Mouse (Mus musculus): ENCODE data around the gene Olfr806. TPM values are rescaled to one million over a fixed set of nuclear protein-coding genes. Genes with fewer than 3 reads are reported as not detected.

Gene Olfr806
- polyA plus RNA-seq, 2 experiments, result not detected

- no peaks in the 10 kb centered on the region for H3K36me3 ChIP-seq (ENCODE audit: control insufficient read depth, insufficient read depth, low read length)
Observed at GRCm38 (mm10) chr10:129702910-129703309, 38.8 kb downstream of the Olfr806 start, which contains the start of gene Olfr804. Gene Olfr804 (plus strand): TSS chr10:129703210.

GRCm38 (mm10) chr10:129694186-129694585 is 47.5 kb downstream of the Olfr806 start, which contains the start of gene Olfr803:
Gene Olfr803 (minus strand): TSS chr10:129694286.
- Histone ChIP-seq H3K4me3 (replicated peaks; ENCODE audit: low read length) (no peak within 1 kb of the TSS), H3K27me3 (ENCODE audit: control insufficient read depth, insufficient read depth, low read length) (no peaks in the 10 kb centered on the region), H3K9me3 (ENCODE audit: control insufficient read depth, low read length) (no peaks in the 10 kb centered on the region), H3K4me2 (replicated peaks; ENCODE audit: low read depth, low read length, severe bottlenecking) (no peak within 1 kb of the TSS), H3K4me1 (ENCODE audit: control insufficient read depth, insufficient read depth, low read length) (no peaks in the 10 kb centered on the region), H3K9ac (ENCODE audit: low read depth, low read length, severe bottlenecking) (no peak within 1 kb of the TSS), H3K36me3 (ENCODE audit: control insufficient read depth, insufficient read depth, low read length) (no peaks in the 10 kb centered on the region), H3K27ac (replicated peaks; ENCODE audit: low read depth, low read length) (no peak within 1 kb of the TSS)
- 62% methylated on average over 2 of the region's 2 CpGs for WGBS
- DNase-seq (ENCODE audit: low spot score) (no peak), ATAC-seq (ENCODE audit: low FRiP score, low read depth) (no peak)
- TF ChIP-seq POLR2A (IDR thresholded peaks at IDR 0.05; ENCODE audit: borderline replicate concordance, extremely low read depth, insufficient read depth, insufficient read length), result no peak

More at GRCm38 (mm10) chr10:129702910-129703309, 38.8 kb downstream of the Olfr806 start, which contains the start of gene Olfr804:
- no peak for TF ChIP-seq POLR2A (IDR thresholded peaks at IDR 0.05; ENCODE audit: borderline replicate concordance, extremely low read depth, insufficient read depth, insufficient read length)
- Histone ChIP-seq H3K4me1 (ENCODE audit: control insufficient read depth, insufficient read depth, low read length) (no peaks in the 10 kb centered on the region), H3K9me3 (ENCODE audit: control insufficient read depth, low read length) (no peaks in the 10 kb centered on the region), H3K27ac (replicated peaks; ENCODE audit: low read depth, low read length) (no peak within 1 kb of the TSS), H3K4me2 (replicated peaks; ENCODE audit: low read depth, low read length, severe bottlenecking) (no peak within 1 kb of the TSS), H3K9ac (ENCODE audit: low read depth, low read length, severe bottlenecking) (no peak within 1 kb of the TSS), H3K4me3 (replicated peaks; ENCODE audit: low read length) (no peak within 1 kb of the TSS), H3K27me3 (ENCODE audit: control insufficient read depth, insufficient read depth, low read length) (no peaks in the 10 kb centered on the region)
- DNase-seq (ENCODE audit: low spot score) (no peak), ATAC-seq (ENCODE audit: low FRiP score, low read depth) (no peak)

- Histone ChIP-seq H3K4me3 (replicated peaks; ENCODE audit: low read length) (no peak within 1 kb of the TSS), H3K27me3 (ENCODE audit: control insufficient read depth, insufficient read depth, low read length) (no peaks in the 10 kb centered on the region), H3K27ac (replicated peaks; ENCODE audit: low read depth, low read length) (no peak within 1 kb of the TSS), H3K9ac (ENCODE audit: low read depth, low read length, severe bottlenecking) (no peak within 1 kb of the TSS), H3K36me3 (ENCODE audit: control insufficient read depth, insufficient read depth, low read length) (no peaks in the 10 kb centered on the region), H3K9me3 (ENCODE audit: control insufficient read depth, low read length) (no peaks in the 10 kb centered on the region), H3K4me1 (ENCODE audit: control insufficient read depth, insufficient read depth, low read length) (no peaks in the 10 kb centered on the region), H3K4me2 (replicated peaks; ENCODE audit: low read depth, low read length, severe bottlenecking) (no peak within 1 kb of the TSS)
- DNase-seq (ENCODE audit: low spot score) (no peak), ATAC-seq (ENCODE audit: low FRiP score, low read depth) (no peak)
- WGBS, result 70% methylated on average over 1 of the region's 1 CpGs
- no peak for TF ChIP-seq POLR2A (IDR thresholded peaks at IDR 0.05; ENCODE audit: borderline replicate concordance, extremely low read depth, insufficient read depth, insufficient read length)
Observed at GRCm38 (mm10) chr10:129688069-129688468, 53.7 kb downstream of the Olfr806 start, which contains the start of gene Olfr802. Gene Olfr802 (minus strand): TSS chr10:129688169.

Small RNA genes within 50 kb of the gene (microRNA-seq; reads per million reads assigned to microRNA genes)
- gene Gm24485, result not detected

Other genes with a start within 250 kb of the Olfr806 start
- not detected in 2 replicates for gene Olfr790, start 243.4 kb downstream of the Olfr806 start, polyA plus RNA-seq (2012; rRNA removed)
- not detected in 2 replicates for gene Olfr790, start 243.4 kb downstream of the Olfr806 start, polyA plus RNA-seq (2014; fragmentation: Nextera tagmentation; extraction: Ambion mirVana)
- gene Olfr791, start 220.1 kb downstream of the Olfr806 start, polyA plus RNA-seq (2012; rRNA removed), result not detected in 2 replicates
- not detected in 2 replicates for gene Olfr791, start 220.1 kb downstream of the Olfr806 start, polyA plus RNA-seq (2014; fragmentation: Nextera tagmentation; extraction: Ambion mirVana)
- not detected in 2 replicates for gene Olfr792, start 202.8 kb downstream of the Olfr806 start, polyA plus RNA-seq (2012; rRNA removed)
- gene Olfr792, start 202.8 kb downstream of the Olfr806 start, polyA plus RNA-seq (2014; fragmentation: Nextera tagmentation; extraction: Ambion mirVana), result not detected in 2 replicates
- not detected in 2 replicates for gene Olfr794, start 174.3 kb downstream of the Olfr806 start, polyA plus RNA-seq (2012; rRNA removed)
- not detected in 2 replicates for gene Olfr794, start 174.3 kb downstream of the Olfr806 start, polyA plus RNA-seq (2014; fragmentation: Nextera tagmentation; extraction: Ambion mirVana)
- not detected in 2 replicates for gene Olfr796, start 129.4 kb downstream of the Olfr806 start, polyA plus RNA-seq (2012; rRNA removed)
- gene Olfr796, start 129.4 kb downstream of the Olfr806 start, polyA plus RNA-seq (2014; fragmentation: Nextera tagmentation; extraction: Ambion mirVana), result not detected in 2 replicates
- not detected in 2 replicates for gene Olfr798, start 114.0 kb downstream of the Olfr806 start, polyA plus RNA-seq (2012; rRNA removed)
- not detected in 2 replicates for gene Olfr798, start 114.0 kb downstream of the Olfr806 start, polyA plus RNA-seq (2014; fragmentation: Nextera tagmentation; extraction: Ambion mirVana)
- not detected in 2 replicates for gene Olfr799, start 104.4 kb downstream of the Olfr806 start, polyA plus RNA-seq (2012; rRNA removed)
- not detected in 2 replicates for gene Olfr799, start 104.4 kb downstream of the Olfr806 start, polyA plus RNA-seq (2014; fragmentation: Nextera tagmentation; extraction: Ambion mirVana)
- gene Olfr800, start 84.2 kb downstream of the Olfr806 start, polyA plus RNA-seq (2012; rRNA removed), result not detected in 2 replicates
- gene Olfr800, start 84.2 kb downstream of the Olfr806 start, polyA plus RNA-seq (2014; fragmentation: Nextera tagmentation; extraction: Ambion mirVana), result not detected in 2 replicates
- gene Olfr801, start 68.1 kb downstream of the Olfr806 start, polyA plus RNA-seq (2012; rRNA removed), result not detected in 2 replicates
- gene Olfr801, start 68.1 kb downstream of the Olfr806 start, polyA plus RNA-seq (2014; fragmentation: Nextera tagmentation; extraction: Ambion mirVana), result not detected in 2 replicates
- not detected in 2 replicates for gene Olfr802, start 53.8 kb downstream of the Olfr806 start, polyA plus RNA-seq (2012; rRNA removed)
- gene Olfr802, start 53.8 kb downstream of the Olfr806 start, polyA plus RNA-seq (2014; fragmentation: Nextera tagmentation; extraction: Ambion mirVana), result not detected in 2 replicates
- gene Olfr803, start 47.6 kb downstream of the Olfr806 start, polyA plus RNA-seq (2012; rRNA removed), result not detected in 2 replicates
- gene Olfr803, start 47.6 kb downstream of the Olfr806 start, polyA plus RNA-seq (2014; fragmentation: Nextera tagmentation; extraction: Ambion mirVana), result not detected in 2 replicates
- gene Olfr804, start 38.7 kb downstream of the Olfr806 start, polyA plus RNA-seq (2012; rRNA removed), result not detected in 2 replicates
- gene Olfr804, start 38.7 kb downstream of the Olfr806 start, polyA plus RNA-seq (2014; fragmentation: Nextera tagmentation; extraction: Ambion mirVana), result not detected in 2 replicates
- not detected in 2 replicates for gene Olfr805, start 12.5 kb downstream of the Olfr806 start, polyA plus RNA-seq (2012; rRNA removed)
- not detected in 2 replicates for gene Olfr805, start 12.5 kb downstream of the Olfr806 start, polyA plus RNA-seq (2014; fragmentation: Nextera tagmentation; extraction: Ambion mirVana)
- gene Olfr807, start 15.9 kb upstream of the Olfr806 start, polyA plus RNA-seq (2012; rRNA removed), result not detected in 2 replicates
- gene Olfr807, start 15.9 kb upstream of the Olfr806 start, polyA plus RNA-seq (2014; fragmentation: Nextera tagmentation; extraction: Ambion mirVana), result not detected in 2 replicates
- gene Olfr808, start 23.6 kb upstream of the Olfr806 start, polyA plus RNA-seq (2012; rRNA removed), result not detected in 2 replicates
- not detected in 2 replicates for gene Olfr808, start 23.6 kb upstream of the Olfr806 start, polyA plus RNA-seq (2014; fragmentation: Nextera tagmentation; extraction: Ambion mirVana)
- gene Olfr809, start 32.7 kb upstream of the Olfr806 start, polyA plus RNA-seq (2012; rRNA removed), result not detected in 2 replicates
- not detected in 2 replicates for gene Olfr809, start 32.7 kb upstream of the Olfr806 start, polyA plus RNA-seq (2014; fragmentation: Nextera tagmentation; extraction: Ambion mirVana)
- not detected in 2 replicates for gene Olfr810, start 53.0 kb upstream of the Olfr806 start, polyA plus RNA-seq (2012; rRNA removed)
- gene Olfr810, start 53.0 kb upstream of the Olfr806 start, polyA plus RNA-seq (2014; fragmentation: Nextera tagmentation; extraction: Ambion mirVana), result not detected in 2 replicates
- gene Olfr811, start 62.5 kb upstream of the Olfr806 start, polyA plus RNA-seq (2012; rRNA removed), result not detected in 2 replicates
- gene Olfr811, start 62.5 kb upstream of the Olfr806 start, polyA plus RNA-seq (2014; fragmentation: Nextera tagmentation; extraction: Ambion mirVana), result not detected in 2 replicates
- gene Olfr812, start 104.2 kb upstream of the Olfr806 start, polyA plus RNA-seq (2012; rRNA removed), result not detected in 2 replicates
- gene Olfr812, start 104.2 kb upstream of the Olfr806 start, polyA plus RNA-seq (2014; fragmentation: Nextera tagmentation; extraction: Ambion mirVana), result not detected in 2 replicates
- not detected in 2 replicates for gene Olfr813, start 113.4 kb upstream of the Olfr806 start, polyA plus RNA-seq (2012; rRNA removed)
- gene Olfr813, start 113.4 kb upstream of the Olfr806 start, polyA plus RNA-seq (2014; fragmentation: Nextera tagmentation; extraction: Ambion mirVana), result not detected in 2 replicates
- gene Olfr814, start 137.9 kb upstream of the Olfr806 start, polyA plus RNA-seq (2012; rRNA removed), result not detected in 2 replicates
- not detected in 2 replicates for gene Olfr814, start 137.9 kb upstream of the Olfr806 start, polyA plus RNA-seq (2014; fragmentation: Nextera tagmentation; extraction: Ambion mirVana)
- gene Olfr815, start 163.9 kb upstream of the Olfr806 start, polyA plus RNA-seq (2012; rRNA removed), result not detected in 2 replicates
- not detected in 2 replicates for gene Olfr815, start 163.9 kb upstream of the Olfr806 start, polyA plus RNA-seq (2014; fragmentation: Nextera tagmentation; extraction: Ambion mirVana)
- not detected in 2 replicates for gene Olfr816, start 173.7 kb upstream of the Olfr806 start, polyA plus RNA-seq (2012; rRNA removed)
- not detected in 2 replicates for gene Olfr816, start 173.7 kb upstream of the Olfr806 start, polyA plus RNA-seq (2014; fragmentation: Nextera tagmentation; extraction: Ambion mirVana)
- not detected in 2 replicates for gene Olfr818, start 207.2 kb upstream of the Olfr806 start, polyA plus RNA-seq (2012; rRNA removed)
- not detected in 2 replicates for gene Olfr818, start 207.2 kb upstream of the Olfr806 start, polyA plus RNA-seq (2014; fragmentation: Nextera tagmentation; extraction: Ambion mirVana)
- gene Olfr819, start 225.3 kb upstream of the Olfr806 start, polyA plus RNA-seq (2012; rRNA removed), result not detected in 2 replicates
- not detected in 2 replicates for gene Olfr819, start 225.3 kb upstream of the Olfr806 start, polyA plus RNA-seq (2014; fragmentation: Nextera tagmentation; extraction: Ambion mirVana)
- not detected in 2 replicates for gene Olfr247, start 234.2 kb upstream of the Olfr806 start, polyA plus RNA-seq (2012; rRNA removed)
- gene Olfr247, start 234.2 kb upstream of the Olfr806 start, polyA plus RNA-seq (2014; fragmentation: Nextera tagmentation; extraction: Ambion mirVana), result not detected in 2 replicates
- not detected in 2 replicates for gene Gm10310, start 243.1 kb upstream of the Olfr806 start, polyA plus RNA-seq (2012; rRNA removed)
- not detected in 2 replicates for gene Gm10310, start 243.1 kb upstream of the Olfr806 start, polyA plus RNA-seq (2014; fragmentation: Nextera tagmentation; extraction: Ambion mirVana)

Measured in limb, embryonic 14.5 days (tissue).